Mouse (Mus musculus) heart, postnatal 0 days (tissue): ENCODE results near the gene Spaca7.
"Not testable (repeated sequence)": the region's sequence is repeated elsewhere in the genome, so short reads cannot be mapped to it uniquely, and the experiment has no call there.

Source experiments
- CTCF ChIP-seq: IDR thresholded peaks from 2 replicates; pipeline ENCODE4 v1.5.1; 2016; ENCODE audit warnings: antibody characterized with exemption, control low read depth, low read depth
- EP300 ChIP-seq: IDR thresholded peaks from 2 replicates; pipeline ENCODE4 v1.6.1; 2016; ENCODE audit warnings: antibody characterized with exemption, low read depth

- TF ChIP-seq CTCF, EP300: not testable (repeated sequence)
Observed at GRCm38 (mm10) chr8:12579339-12579999, 6.6 kb downstream of the Spaca7 start.
